Mouse (Mus musculus): Measurements from ENCODE around the gene Dcaf6. TPM values are rescaled to one million over a fixed set of nuclear protein-coding genes. Genes with fewer than 3 reads are reported as not detected.

Dcaf6 gene
- polyA plus RNA-seq, 1 experiment from 2014 or later = 15.6 TPM

DNA sequence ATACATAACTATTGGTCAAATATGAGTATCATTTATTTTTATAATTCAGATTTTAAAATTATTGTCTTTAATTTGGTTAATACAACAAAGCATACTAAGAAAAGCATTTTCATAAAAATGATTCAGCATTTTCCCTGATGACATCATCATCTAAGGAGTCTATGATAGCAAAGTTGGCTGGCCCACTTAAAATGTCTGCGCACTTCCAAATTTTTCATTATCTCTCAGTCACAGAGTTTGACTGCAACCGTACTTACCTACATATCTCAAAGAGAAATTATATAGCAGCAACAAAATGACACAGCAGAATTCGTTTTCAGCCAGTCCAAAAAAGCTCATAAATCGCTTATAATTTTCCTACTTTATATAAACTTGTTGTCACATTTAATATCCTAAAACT lies 64.3 kb downstream of the Dcaf6 start:
- WGBS = 89% methylated on average over 4 of the region's 4 CpGs
- H3K9me3 ChIP-seq (replicated peaks) = no peaks in the 10 kb centered on the region
- H3K4me3 ChIP-seq (replicated peaks) = no peak overlapping the region
- no peak overlapping the region for H3K27ac ChIP-seq
- H3K36me3 ChIP-seq = no peaks in the 10 kb centered on the region
- H3K27me3 ChIP-seq = no peaks in the 10 kb centered on the region
- no peak overlapping the region for H3K4me2 ChIP-seq
- H3K9ac ChIP-seq = no peak overlapping the region
- H3K4me1 ChIP-seq = no peaks in the 10 kb centered on the region
- ATAC-seq (replicated peaks; ENCODE audit: low FRiP score) = no peak; the same call in 1 of the 2 replicates

DNA sequence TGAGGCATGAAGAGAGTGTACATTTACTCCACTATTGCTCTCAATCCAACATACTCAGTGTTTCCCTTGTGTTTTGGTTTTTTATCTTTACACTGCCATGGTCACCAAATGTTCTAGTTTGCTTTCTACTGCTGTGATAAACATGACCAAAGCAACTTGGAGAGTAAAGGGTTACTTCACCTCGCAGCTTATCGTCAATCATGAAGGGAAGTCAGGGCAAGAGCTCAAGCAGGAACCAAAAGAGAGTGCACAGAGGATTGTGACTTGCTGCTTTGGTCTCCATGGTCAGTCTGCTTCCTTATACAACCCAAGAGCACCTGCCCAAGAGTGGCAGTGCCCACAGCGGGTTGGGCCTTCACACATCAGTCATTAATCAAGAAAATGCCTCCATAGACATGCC lies 65.4 kb downstream of the Dcaf6 start:
- Histone ChIP-seq H3K4me2 (no peak overlapping the region), H3K27ac (no peak overlapping the region), H3K9ac (no peak overlapping the region), H3K27me3 (no peaks in the 10 kb centered on the region), H3K4me1 (no peaks in the 10 kb centered on the region), H3K36me3 (no peaks in the 10 kb centered on the region), H3K9me3 (replicated peaks) (no peaks in the 10 kb centered on the region), H3K4me3 (replicated peaks) (no peak overlapping the region)
- 71% methylated on average over 3 of the region's 3 CpGs for WGBS
- no peak for ATAC-seq (replicated peaks; ENCODE audit: low FRiP score)

DNA sequence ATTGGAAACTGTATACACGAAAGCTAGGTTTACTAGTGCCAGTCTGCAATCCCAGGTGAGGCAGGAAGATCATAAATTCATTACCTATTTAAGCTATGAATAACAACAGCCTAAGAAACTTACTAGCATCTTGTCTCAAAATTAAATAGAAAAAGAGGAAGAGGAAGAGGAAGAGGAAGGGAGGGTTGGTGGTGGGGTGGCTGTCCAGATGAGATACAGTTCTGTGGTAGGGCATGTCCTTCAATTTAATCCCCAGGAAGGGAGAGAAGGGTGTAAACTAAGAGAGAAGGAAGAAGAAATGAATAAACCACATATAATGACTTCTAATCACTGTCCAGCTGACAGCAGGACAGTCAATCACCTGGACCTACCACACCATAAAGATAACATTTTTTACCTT lies 67.2 kb downstream of the Dcaf6 start:
- Histone ChIP-seq H3K27me3 (no peaks in the 10 kb centered on the region), H3K4me3 (replicated peaks) (no peak overlapping the region), H3K4me1 (no peaks in the 10 kb centered on the region), H3K27ac (no peak overlapping the region), H3K36me3 (0 out of 2 replicates have a peak, but pooled peaks cover 6% of the 10 kb centered on the region), H3K4me2 (no peak overlapping the region), H3K9me3 (replicated peaks) (no peaks in the 10 kb centered on the region), H3K9ac (no peak overlapping the region)
- WGBS = 90% methylated on average over 1 of the region's 1 CpGs
- ATAC-seq (replicated peaks; ENCODE audit: low FRiP score) = no peak

DNA sequence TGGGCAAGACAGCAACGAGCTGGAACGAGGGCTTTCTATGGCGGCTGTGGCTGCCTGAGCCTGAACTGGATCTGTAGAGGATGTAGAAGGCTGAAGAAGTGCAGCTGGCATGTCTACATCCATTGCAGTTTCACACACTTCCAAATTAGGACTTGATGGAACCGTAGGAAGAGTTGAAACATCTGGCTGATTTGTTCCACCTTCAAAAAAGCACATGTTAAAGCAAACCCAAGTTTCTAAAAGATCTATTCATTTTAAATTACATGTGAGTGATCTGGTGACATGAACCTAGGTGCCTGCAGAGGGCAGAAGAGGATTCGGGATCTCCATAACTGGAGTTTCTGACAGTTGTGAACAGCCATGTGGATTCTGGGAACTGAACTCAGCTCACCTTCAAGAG lies 71.6 kb downstream of the Dcaf6 start:
- Histone ChIP-seq H3K27me3 (no peaks in the 10 kb centered on the region), H3K27ac (no peak overlapping the region), H3K4me2 (no peak overlapping the region), H3K9ac (no peak overlapping the region), H3K4me1 (no peaks in the 10 kb centered on the region), H3K4me3 (replicated peaks) (no peak overlapping the region), H3K9me3 (replicated peaks) (no peaks in the 10 kb centered on the region), H3K36me3 (peaks cover 12% of the 10 kb centered on the region; the same call in 1 of the 2 replicates)
- 0 out of 2 replicates have a peak, but pooled peaks have one; percentile 43 for ATAC-seq (replicated peaks; ENCODE audit: low FRiP score)
- 50% methylated on average over 5 of the region's 5 CpGs for WGBS

DNA sequence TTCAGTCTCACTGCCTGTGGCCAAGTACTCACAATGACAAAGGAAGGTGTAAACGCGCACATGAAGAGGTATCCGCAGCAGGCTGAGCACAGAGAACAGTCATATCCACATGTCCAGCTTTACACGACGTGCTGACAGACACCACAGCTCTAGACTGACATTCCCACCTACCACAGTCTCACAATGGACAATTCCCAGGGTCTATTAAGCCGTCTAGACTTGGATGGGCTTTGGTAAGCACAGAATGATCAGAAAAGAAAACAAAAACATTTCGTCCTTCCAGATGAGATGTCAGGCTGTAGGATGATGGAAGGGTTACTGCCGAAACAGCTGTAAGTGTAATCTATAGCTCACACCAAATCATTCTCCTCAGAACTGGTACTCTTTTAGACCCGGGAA lies 73.8 kb downstream of the Dcaf6 start:
- ATAC-seq (replicated peaks; ENCODE audit: low FRiP score) = no peak
- Histone ChIP-seq H3K9me3 (replicated peaks) (no peaks in the 10 kb centered on the region), H3K4me1 (no peaks in the 10 kb centered on the region), H3K9ac (no peak overlapping the region), H3K36me3 (peaks cover 12% of the 10 kb centered on the region; the same call in 1 of the 2 replicates), H3K27ac (no peak overlapping the region), H3K27me3 (no peaks in the 10 kb centered on the region), H3K4me2 (no peak overlapping the region), H3K4me3 (replicated peaks) (no peak overlapping the region)
- WGBS = 75% methylated on average over 9 of the region's 9 CpGs

DNA sequence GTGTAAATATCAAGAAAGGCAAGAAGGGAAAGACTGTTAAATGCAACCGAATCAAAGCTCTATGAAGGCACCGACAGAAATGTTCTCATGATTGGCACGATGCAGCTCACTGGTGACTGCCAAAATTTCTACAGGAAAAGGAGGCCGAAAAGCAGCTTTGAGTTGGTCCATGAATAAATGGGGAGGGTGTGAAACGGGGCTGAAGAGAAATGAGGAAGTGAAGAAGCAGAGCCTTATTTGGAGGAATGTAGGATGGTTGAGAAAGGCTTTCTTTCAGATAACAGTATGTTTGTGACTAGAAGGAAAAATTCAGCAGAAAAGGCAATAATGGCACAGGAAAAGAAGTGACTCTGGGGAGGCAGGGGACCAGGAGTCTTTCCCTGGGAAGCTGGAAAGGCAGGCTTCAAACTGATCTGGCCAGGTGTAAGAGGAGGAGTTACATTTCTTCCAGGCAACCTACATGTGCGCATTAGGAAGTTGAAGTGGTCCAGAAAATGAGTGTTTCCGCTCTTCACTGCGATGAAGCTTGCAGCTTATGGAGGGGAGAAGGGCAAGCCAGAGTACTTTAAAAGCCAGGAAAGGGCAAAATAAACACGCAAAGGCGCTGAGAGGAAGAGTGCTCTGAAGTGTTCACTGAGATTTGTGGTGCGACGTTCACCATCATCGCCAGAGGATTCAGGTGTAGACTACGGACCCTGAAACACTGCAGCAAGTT lies 74.3 kb downstream of the Dcaf6 start:
- H3K4me2 ChIP-seq = no peak overlapping the region
- H3K27ac ChIP-seq = no peak overlapping the region
- no peak overlapping the region for H3K9ac ChIP-seq
- H3K27me3 ChIP-seq = no peaks in the 10 kb centered on the region
- peaks cover 12% of the 10 kb centered on the region; the same call in 1 of the 2 replicates for H3K36me3 ChIP-seq
- ATAC-seq (replicated peaks; ENCODE audit: low FRiP score) = no peak
- H3K4me1 ChIP-seq = no peaks in the 10 kb centered on the region
- H3K4me3 ChIP-seq (replicated peaks) = no peak overlapping the region
- no peaks in the 10 kb centered on the region for H3K9me3 ChIP-seq (replicated peaks)
- WGBS = 95% methylated on average over 14 of the region's 14 CpGs

- Histone ChIP-seq H3K4me1 (no peaks in the 10 kb centered on the region), H3K27ac (no peak overlapping the region), H3K9ac (no peak overlapping the region), H3K9me3 (replicated peaks) (no peaks in the 10 kb centered on the region), H3K4me2 (no peak overlapping the region), H3K36me3 (no peaks in the 10 kb centered on the region), H3K4me3 (replicated peaks) (no peak overlapping the region), H3K27me3 (no peaks in the 10 kb centered on the region)
- WGBS = 68% methylated on average over 9 of the region's 9 CpGs
- ATAC-seq (replicated peaks; ENCODE audit: low FRiP score) = no peak
Measured at GRCm38 (mm10) chr1:165373839-165374238, 86.4 kb downstream of the Dcaf6 start.

DNA sequence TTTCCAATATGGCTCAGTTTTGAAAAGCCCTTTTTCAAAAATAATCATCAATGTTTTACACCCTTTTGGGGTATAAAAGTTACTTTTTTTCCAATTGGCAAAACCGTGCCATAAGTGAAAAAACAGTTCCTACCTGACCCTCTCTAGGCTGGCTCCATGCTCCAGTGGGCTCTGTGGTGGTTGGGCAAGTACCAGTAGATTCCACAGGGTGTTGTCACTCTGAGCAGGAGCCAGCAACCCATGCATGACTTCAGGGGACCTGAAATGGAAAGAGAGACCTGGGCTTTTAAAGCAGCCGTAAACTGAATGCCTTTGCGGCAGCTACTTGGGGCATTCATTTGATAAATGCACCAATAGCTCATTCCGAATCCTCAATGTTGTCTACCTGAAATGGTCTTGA lies 89.3 kb downstream of the Dcaf6 start:
- H3K4me1 ChIP-seq = no peaks in the 10 kb centered on the region
- H3K36me3 ChIP-seq = 0 out of 2 replicates have a peak, but pooled peaks cover 5% of the 10 kb centered on the region
- H3K9me3 ChIP-seq (replicated peaks) = no peaks in the 10 kb centered on the region
- H3K4me3 ChIP-seq (replicated peaks) = no peak overlapping the region
- H3K27ac ChIP-seq = no peak overlapping the region
- H3K4me2 ChIP-seq = no peak overlapping the region
- 72% methylated on average over 4 of the region's 4 CpGs for WGBS
- no peak overlapping the region for H3K9ac ChIP-seq
- H3K27me3 ChIP-seq = no peaks in the 10 kb centered on the region
- ATAC-seq (replicated peaks; ENCODE audit: low FRiP score) = peak; percentile 88

GRCm38 (mm10) chr1:165365057-165365456 lies 95.2 kb downstream of the Dcaf6 start:
- no peak for ATAC-seq (replicated peaks; ENCODE audit: low FRiP score)
- 96% methylated on average over 3 of the region's 3 CpGs for WGBS
- no peak overlapping the region for H3K4me2 ChIP-seq

DNA sequence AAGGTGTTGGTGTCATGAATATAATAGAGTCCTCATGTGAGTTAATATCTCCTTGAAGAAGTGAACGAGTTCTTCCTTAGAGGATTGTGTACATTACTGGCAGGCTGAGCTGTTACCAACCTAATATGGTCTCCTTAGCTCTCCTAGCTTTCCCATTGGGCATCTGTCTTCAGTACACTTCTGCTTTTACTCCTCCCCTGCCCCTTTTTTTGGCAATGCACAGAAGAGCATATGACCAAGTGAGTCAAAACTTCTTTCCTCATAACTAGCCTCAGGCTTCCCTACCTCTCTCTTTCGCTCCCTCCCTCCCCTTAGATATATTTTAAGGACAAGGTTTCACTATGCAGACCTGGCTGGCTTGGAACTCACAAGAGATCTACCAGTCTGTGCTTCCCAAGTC lies 97.0 kb downstream of the Dcaf6 start:
- no peak for ATAC-seq (replicated peaks; ENCODE audit: low FRiP score)
- no peak overlapping the region for H3K27ac ChIP-seq
- WGBS = 87% methylated on average over 2 of the region's 2 CpGs
- no peaks in the 10 kb centered on the region for H3K27me3 ChIP-seq
- no peaks in the 10 kb centered on the region for H3K4me1 ChIP-seq
- H3K4me3 ChIP-seq (replicated peaks) = no peak overlapping the region
- H3K9me3 ChIP-seq (replicated peaks) = no peaks in the 10 kb centered on the region
- H3K9ac ChIP-seq = no peak overlapping the region
- H3K4me2 ChIP-seq = no peak overlapping the region
- peaks cover 9% of the 10 kb centered on the region; the same call in 1 of the 2 replicates for H3K36me3 ChIP-seq

More at GRCm38 (mm10) chr1:165365057-165365456, 95.2 kb downstream of the Dcaf6 start:
- Histone ChIP-seq H3K4me3 (replicated peaks) (no peak overlapping the region), H3K27ac (no peak overlapping the region), H3K27me3 (no peaks in the 10 kb centered on the region), H3K4me1 (no peaks in the 10 kb centered on the region), H3K36me3 (peaks cover 9% of the 10 kb centered on the region; the same call in 1 of the 2 replicates), H3K9me3 (replicated peaks) (no peaks in the 10 kb centered on the region), H3K9ac (no peak overlapping the region)

DNA sequence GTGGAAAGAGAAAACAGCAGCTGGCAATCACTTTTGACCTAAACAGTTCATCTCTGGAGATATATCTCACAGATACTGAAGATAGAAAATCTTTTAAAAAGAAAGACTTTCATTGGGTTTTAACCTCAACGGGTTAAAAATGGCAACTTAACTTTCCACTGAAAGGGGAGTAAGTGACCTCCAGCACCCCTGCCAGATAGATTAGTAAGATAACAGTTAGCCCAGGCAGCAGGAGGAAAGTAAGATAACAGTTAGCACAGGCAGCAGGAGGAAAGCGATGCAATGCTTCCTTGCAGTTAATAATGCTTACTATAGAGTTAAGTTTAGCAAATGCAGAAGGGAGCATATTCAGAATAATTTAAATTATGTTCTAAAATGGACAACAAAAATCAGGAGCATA lies 103.9 kb downstream of the Dcaf6 start:
- 19% methylated on average over 2 of the region's 2 CpGs for WGBS
- H3K27ac ChIP-seq = no peak overlapping the region
- no peaks in the 10 kb centered on the region for H3K27me3 ChIP-seq
- H3K4me3 ChIP-seq (replicated peaks) = no peak overlapping the region
- no peak overlapping the region for H3K4me2 ChIP-seq
- no peaks in the 10 kb centered on the region for H3K36me3 ChIP-seq
- H3K4me1 ChIP-seq = no peaks in the 10 kb centered on the region
- ATAC-seq (replicated peaks; ENCODE audit: low FRiP score) = no peak
- H3K9ac ChIP-seq = no peak overlapping the region
- H3K9me3 ChIP-seq (replicated peaks) = no peaks in the 10 kb centered on the region

GRCm38 (mm10) chr1:165348627-165349026 lies 111.6 kb downstream of the Dcaf6 start:
- Histone ChIP-seq H3K4me2 (no peak overlapping the region), H3K36me3 (peaks cover 11% of the 10 kb centered on the region), H3K27me3 (no peaks in the 10 kb centered on the region), H3K4me3 (replicated peaks) (no peak overlapping the region), H3K9me3 (replicated peaks) (no peaks in the 10 kb centered on the region), H3K27ac (peak overlapping the region; percentile 67), H3K4me1 (no peaks in the 10 kb centered on the region), H3K9ac (no peak overlapping the region)
- peak; percentile 54; the same call in 1 of the 2 replicates for ATAC-seq (replicated peaks; ENCODE audit: low FRiP score)

- Histone ChIP-seq H3K4me1 (no peaks in the 10 kb centered on the region), H3K36me3 (no peaks in the 10 kb centered on the region), H3K4me3 (replicated peaks) (no peak overlapping the region), H3K9me3 (replicated peaks) (no peaks in the 10 kb centered on the region), H3K9ac (no peak overlapping the region), H3K4me2 (no peak overlapping the region), H3K27me3 (no peaks in the 10 kb centered on the region), H3K27ac (no peak overlapping the region)
- 0 out of 2 replicates have a peak, but pooled peaks have one; percentile 58 for ATAC-seq (replicated peaks; ENCODE audit: low FRiP score)
- 49% methylated on average over 4 of the region's 4 CpGs for WGBS
Measured at GRCm38 (mm10) chr1:165344453-165344852, 115.8 kb downstream of the Dcaf6 start.

Data from kidney, embryonic 15.5 days (tissue).